Mouse (Mus musculus): Measurements from ENCODE around the gene Arid4b. TPM values are rescaled to one million over a fixed set of nuclear protein-coding genes. Genes with fewer than 3 reads are reported as not detected.

Arid4b gene
- polyA plus RNA-seq, 3 experiments from 2014 or later, result 49.5 to 68.7 (median 53.9) TPM

Other genes starting within 250 kb of the Arid4b start
- gene B3galnt2, start 108.8 kb upstream of the Arid4b start, polyA plus RNA-seq (2017; shearing (Covaris generic)), result 10 to 100 TPM in 2 of 3 experiments, 1 to 10 TPM in 1; 8.9 to 12.7 (median 11.7) TPM
- gene Tbce, start 23.6 kb upstream of the Arid4b start, polyA plus RNA-seq (2017; shearing (Covaris generic)), result 100 to 1,000 TPM in 1 of 3 experiments, 10 to 100 TPM in 2; 72.6 to 120 (median 76.2) TPM
- gene Ggps1, start 256 bp downstream of the Arid4b start, polyA plus RNA-seq (2017; shearing (Covaris generic)), result 100 to 1,000 TPM in 1 of 3 experiments, 10 to 100 TPM in 2; 88.4 to 108 (median 91.0) TPM

Measured in inflammation-experienced regulatory T-cells, adult 6 months (primary cell).